Mouse (Mus musculus) cerebellum, adult 8-10 months (tissue): ENCODE measurements around the gene Cfap61.

Experiments used
- DNase-seq: peaks from one replicate; pipeline ENCODE4 v3.0.0; 2022

The Cfap61 gene

GRCm38 (mm10) chr2:146262215-146262614, 327.6 kb downstream of the Cfap61 start:
- DNase-seq = no peak

- DNase-seq = no peak
Measured at GRCm38 (mm10) chr2:146262966-146263365, 328.4 kb downstream of the Cfap61 start.
